Mouse (Mus musculus) skeletal muscle tissue, adult 2 months (tissue): ENCODE results near the gene Aoc1.

Experiments
- DNase-seq: peaks from one replicate; pipeline ENCODE4 v3.0.0-alpha.2; 2012; ENCODE audit warnings: low read depth, low spot score

Gene Aoc1

GRCm38 (mm10) chr6:48906371-48906770 lies 33.7 kb downstream of the Aoc1 start:
- no peak for DNase-seq

- no peak for DNase-seq
Observed at GRCm38 (mm10) chr6:48909229-48909628, 36.5 kb downstream of the Aoc1 start.

GRCm38 (mm10) chr6:48912033-48912432 lies 39.3 kb downstream of the Aoc1 start:
- no peak for DNase-seq

GRCm38 (mm10) chr6:48913587-48913986 lies 40.9 kb downstream of the Aoc1 start:
- DNase-seq: no peak

- no peak for DNase-seq
Observed at GRCm38 (mm10) chr6:48929595-48929994, 56.9 kb downstream of the Aoc1 start, which contains the start of gene 1600015I10Rik. TSS of gene 1600015I10Rik (plus strand) at chr6:48929895.

GRCm38 (mm10) chr6:48949596-48949995 lies 76.9 kb downstream of the Aoc1 start:
- no peak for DNase-seq

GRCm38 (mm10) chr6:48950676-48951075 lies 78.0 kb downstream of the Aoc1 start:
- DNase-seq: no peak

- no peak for DNase-seq
Observed at GRCm38 (mm10) chr6:48951630-48952029, 78.9 kb downstream of the Aoc1 start.

GRCm38 (mm10) chr6:48953220-48953619 lies 80.5 kb downstream of the Aoc1 start:
- DNase-seq: no peak

GRCm38 (mm10) chr6:48954211-48954610 lies 81.5 kb downstream of the Aoc1 start:
- DNase-seq: no peak

GRCm38 (mm10) chr6:48954946-48955345 lies 82.2 kb downstream of the Aoc1 start:
- DNase-seq: no peak

GRCm38 (mm10) chr6:48956785-48957184 lies 84.1 kb downstream of the Aoc1 start:
- DNase-seq: no peak

- DNase-seq: no peak
Observed at GRCm38 (mm10) chr6:48958053-48958452, 85.4 kb downstream of the Aoc1 start.
